Mouse (Mus musculus) adrenal gland, postnatal 25 days (tissue): ENCODE data around the gene Gusb. TPM values are rescaled to one million over a fixed set of nuclear protein-coding genes. Genes with fewer than 3 reads are reported as not detected.

Source experiments
- DNase-seq: peaks from one replicate; pipeline ENCODE4 v3.0.0; 2021; ENCODE audit warnings: mixed read lengths
- total RNA-seq: library from RNA; stranded (reverse); gene quantifications from 2 replicates; pipeline ENCODE4 v1.2.3, GENCODE M21; 2021

The Gusb gene
- total RNA-seq, 1 experiment from 2014 or later = 62.3 TPM

- DNase-seq = peak; percentile 82
Observed at GRCm38 (mm10) chr5:130023767-130024539, 21.1 kb upstream of the Gusb start.

DNA sequence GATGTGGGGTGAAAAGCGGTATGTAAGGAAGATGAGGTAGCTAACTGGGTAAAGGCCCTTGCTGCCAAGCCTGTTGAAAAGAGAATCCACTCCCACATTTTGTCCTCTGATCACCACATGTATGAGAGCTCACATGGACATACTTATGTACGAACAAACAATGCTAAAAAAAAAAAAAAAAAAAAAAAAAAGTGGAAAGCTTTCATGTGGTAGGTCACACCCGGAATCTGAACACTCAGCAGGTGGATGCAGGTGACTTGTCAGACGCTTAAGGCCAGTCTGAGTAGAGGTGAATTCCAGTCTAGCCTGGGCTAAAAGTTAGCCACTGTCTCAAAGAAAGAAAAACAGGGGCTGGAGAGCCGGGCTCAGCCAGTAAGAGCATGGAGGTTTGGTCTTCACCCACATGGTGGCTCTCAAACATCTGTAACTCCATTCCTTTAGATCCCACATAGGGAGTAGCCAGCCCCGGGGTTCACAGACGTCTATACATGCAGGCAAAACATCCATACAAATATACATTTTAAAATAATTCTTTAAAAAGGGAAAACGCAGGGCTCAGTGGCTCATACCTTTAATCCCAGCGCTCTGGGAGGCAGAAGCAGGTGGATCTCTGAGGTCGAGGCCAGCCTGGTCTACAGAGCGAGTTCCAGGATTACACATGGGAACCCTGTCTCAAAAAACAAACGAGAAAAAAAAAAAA, 20.4 kb upstream of the Gusb start:
- DNase-seq = no peak

DNA sequence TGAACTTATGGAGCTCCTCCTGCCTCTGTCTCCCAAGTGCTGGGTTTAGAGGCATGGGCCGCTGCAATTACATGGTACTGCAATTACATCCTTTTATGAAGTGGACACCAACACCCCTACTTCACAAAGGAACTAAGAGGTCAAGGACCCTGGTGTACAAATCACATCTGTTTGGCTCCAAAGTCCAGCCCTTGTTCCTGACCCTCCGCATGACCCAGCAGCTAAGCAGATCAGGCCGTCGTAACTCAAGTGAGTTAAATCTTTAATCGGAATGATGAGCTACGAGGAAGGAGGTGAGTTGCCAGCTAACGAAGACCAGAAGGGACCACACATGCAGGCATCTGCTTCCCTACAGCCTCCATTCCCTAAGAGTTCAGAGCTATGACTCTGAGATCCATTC, 19.5 kb upstream of the Gusb start:
- no peak for DNase-seq

GRCm38 (mm10) chr5:130021361-130021966, 18.6 kb upstream of the Gusb start:
- DNase-seq = no peak

DNA sequence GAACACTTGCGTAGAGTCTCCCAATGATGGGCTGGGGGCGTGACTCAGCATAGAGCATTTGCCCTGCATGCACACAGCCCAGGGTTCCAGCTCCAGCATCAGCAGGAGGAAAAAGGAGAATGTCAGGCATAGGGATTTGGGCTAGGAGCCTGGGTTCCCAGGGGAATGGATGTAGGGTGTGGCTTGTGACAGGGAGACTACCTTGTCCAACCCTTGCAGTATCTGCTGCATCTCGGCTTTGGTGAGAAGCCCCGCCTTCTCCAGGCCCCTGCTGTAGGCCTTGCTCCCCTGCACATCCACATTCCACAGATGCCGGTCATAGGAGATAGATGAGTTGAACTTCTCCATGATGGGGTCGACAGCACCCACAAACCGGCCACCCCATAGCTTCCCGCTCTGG, 16.6 kb upstream of the Gusb start:
- no peak for DNase-seq

GRCm38 (mm10) chr5:130015104-130015503, 12.3 kb upstream of the Gusb start:
- DNase-seq = no peak

GRCm38 (mm10) chr5:130010961-130011360, 8.1 kb upstream of the Gusb start:
- DNase-seq = no peak

DNA sequence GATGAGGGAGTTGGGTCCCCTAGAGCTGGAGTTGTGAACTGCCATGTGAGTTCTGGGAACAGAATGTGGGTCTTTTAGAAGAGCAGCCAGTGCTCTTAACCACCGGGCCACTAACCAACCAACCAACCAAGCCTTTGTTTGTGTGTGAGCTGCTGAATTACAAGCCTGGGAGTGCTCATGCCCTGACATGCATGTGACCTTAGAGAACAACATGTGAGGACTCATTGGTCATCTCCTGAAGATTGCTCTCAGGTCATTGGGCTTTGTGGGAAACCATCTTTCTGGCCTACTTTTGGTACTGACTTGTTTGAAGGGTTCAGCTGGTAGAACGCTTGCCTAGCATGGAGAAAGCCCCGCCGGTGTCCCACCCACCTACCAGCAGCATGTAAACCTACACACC, 6.9 kb upstream of the Gusb start:
- DNase-seq = no peak

DNA sequence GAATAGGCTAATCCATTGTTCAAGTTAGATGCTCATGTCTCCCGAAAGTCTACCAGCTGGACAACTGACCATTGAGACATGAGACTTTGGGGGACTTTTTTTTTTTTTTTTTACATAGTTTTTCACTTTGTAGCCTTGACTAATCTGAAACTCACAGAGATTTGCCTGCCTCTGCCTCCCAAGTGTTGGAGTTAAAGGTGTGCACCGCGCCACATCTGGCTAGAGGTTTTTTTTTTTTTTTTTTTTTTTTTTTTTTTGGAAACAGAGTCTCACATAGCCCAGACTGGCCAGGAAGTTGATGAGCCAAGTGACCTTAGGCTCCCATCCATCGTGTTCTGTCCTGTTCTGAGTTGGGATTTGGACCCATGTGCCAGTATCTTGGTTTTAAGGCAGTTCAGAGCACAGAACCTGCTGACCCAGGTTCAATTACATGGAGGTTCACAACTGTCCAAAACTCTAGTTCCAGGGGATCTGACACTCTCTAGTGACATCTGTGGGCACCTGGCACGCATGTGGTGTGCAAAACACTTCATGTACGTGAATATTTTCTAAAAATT, 5.3 kb upstream of the Gusb start:
- no peak for DNase-seq

- DNase-seq = no peak
Observed at GRCm38 (mm10) chr5:130007344-130007743, 4.5 kb upstream of the Gusb start.

DNA sequence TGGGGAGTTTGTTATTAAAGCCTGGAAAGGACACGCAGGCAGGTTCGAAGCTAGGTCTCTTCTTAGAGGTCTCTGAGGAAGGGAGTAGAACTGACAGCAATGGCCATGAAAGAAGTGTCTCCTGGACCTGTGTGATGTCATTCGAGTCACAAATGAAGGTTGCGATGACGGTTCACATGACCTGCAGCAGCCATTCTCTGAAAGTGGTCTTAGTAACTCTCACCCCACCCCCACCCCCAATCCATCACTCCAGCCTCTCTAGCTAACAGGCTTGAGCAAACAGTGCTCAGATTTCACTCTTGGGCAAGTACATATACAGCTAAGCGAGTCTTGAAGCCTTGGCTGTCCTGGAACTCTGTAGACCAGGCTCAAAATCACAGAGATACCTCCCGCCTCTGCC, 380 bp upstream of the Gusb start:
- no peak for DNase-seq

GRCm38 (mm10) chr5:130001356-130001987, 1.4 kb downstream of the Gusb start:
- no peak for DNase-seq

DNA sequence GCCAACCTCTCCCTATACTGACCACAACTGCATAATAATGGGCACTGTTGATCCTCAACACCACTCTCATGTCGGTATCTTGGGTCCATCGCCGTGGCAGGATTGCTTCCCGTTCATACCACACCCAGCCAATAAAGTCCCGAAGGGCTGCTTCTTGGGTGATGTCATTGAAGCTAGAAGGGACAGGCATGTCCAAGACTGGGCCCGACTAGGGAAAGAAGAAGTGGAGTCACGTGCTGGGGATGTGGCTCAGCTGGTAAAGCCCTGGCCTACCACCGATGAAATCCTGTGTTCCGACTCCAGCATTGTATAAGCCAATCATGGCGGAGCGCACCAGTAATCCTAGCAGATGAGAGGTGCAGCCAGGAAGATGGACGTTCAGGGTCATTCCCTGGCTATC, 2.1 kb downstream of the Gusb start:
- no peak for DNase-seq

GRCm38 (mm10) chr5:129999097-129999496, 3.8 kb downstream of the Gusb start:
- DNase-seq = peak; percentile 52

- no peak for DNase-seq
Observed at GRCm38 (mm10) chr5:129997700-129998099, 5.1 kb downstream of the Gusb start.

GRCm38 (mm10) chr5:129994989-129995388, 7.9 kb downstream of the Gusb start:
- DNase-seq = no peak

GRCm38 (mm10) chr5:129993374-129993773, 9.5 kb downstream of the Gusb start:
- DNase-seq = no peak

- DNase-seq = no peak
Observed at GRCm38 (mm10) chr5:129991898-129992297, 11.0 kb downstream of the Gusb start.

GRCm38 (mm10) chr5:129989376-129989775, 13.5 kb downstream of the Gusb start:
- DNase-seq = peak; percentile 30

GRCm38 (mm10) chr5:129980216-129980615, 22.6 kb downstream of the Gusb start:
- DNase-seq = no peak

GRCm38 (mm10) chr5:129978608-129979007, 24.2 kb downstream of the Gusb start:
- DNase-seq = no peak

GRCm38 (mm10) chr5:129977768-129978167, 25.1 kb downstream of the Gusb start:
- no peak for DNase-seq

DNA sequence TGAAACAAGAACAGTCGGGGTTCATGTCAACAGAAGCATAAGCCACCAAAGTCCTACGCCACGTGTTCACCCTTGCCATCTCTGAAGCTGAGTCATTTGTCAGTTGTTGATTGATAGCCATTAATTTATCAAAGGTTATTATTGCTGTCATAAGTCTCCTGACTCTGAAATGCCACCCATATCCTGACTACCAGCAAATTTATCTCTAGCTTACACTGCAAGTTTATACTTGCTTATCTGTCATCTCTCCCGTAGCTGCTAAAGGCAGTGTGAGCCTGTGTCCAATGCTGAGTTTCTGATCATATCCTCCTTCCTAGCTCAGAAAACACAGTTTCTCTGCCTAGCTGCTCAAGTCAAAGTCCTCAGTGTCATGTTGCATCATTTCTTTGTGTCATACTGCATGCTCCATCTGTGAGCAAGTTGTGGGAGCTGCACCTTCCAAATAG, 28.0 kb downstream of the Gusb start:
- DNase-seq = no peak
